Mouse (Mus musculus) large intestine, adult 2 months (tissue): Measurements from ENCODE around the gene Cfap54. TPM values are rescaled to one million over a fixed set of nuclear protein-coding genes. Genes with fewer than 3 reads are reported as not detected.
A peak's percentile ranks its signal among the peaks of the same experiment; 100 is the strongest.

Experiments
- DNase-seq: peaks from one replicate; pipeline ENCODE4 v3.0.0-alpha.2; 2012; ENCODE audit warnings: low read depth, low spot score
- WGBS: fragments of 180-500 bp; shearing (Covaris S2); methylation state at CpG from one replicate; pipeline ENCODE4 v1.1.7; 2018; 5-methylcytosine and 5-hydroxymethylcytosine counted together
- polyA plus RNA-seq: library from polyadenylated mRNA; depleted of rRNA; stranded (reverse); fragments of >200 nt; gene quantifications from 2 replicates; pipeline ENCODE4 v1.2.3, GENCODE M21; 2012

The Cfap54 gene
- polyA plus RNA-seq, 1 experiment = 0.10 TPM

- WGBS = 50% methylated on average over 5 of the region's 5 CpGs
- no peak for DNase-seq
Measured at GRCm38 (mm10) chr10:93102321-93102720, 20.9 kb upstream of the Cfap54 start.

DNA sequence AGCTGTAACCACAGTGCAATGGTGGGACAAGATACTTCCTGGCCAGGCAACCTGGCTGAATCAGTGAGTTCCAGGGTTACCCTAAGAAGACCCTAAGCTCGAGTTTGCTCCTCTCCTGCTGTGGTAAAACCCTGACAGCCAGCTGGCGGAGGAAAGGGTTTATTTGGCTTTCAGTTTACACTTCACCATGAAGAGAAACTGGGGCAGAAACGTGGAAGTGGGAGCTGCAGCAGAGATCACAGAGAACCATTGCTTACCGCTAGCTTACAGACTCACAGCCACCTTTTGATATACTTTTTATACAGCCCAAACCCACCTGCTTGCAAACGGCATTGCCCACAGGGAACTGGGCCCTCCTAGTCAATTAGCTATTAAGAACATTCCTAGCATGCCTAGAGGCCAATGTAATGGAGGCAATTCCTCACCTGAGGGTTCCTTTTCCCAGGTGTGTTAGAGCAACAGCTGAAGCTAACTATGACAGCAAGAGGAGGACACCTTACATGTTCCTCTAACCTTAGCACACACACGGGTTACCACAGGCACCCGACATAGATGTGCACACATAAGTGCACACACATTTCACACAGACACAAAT is 16.9 kb upstream of the Cfap54 start:
- WGBS = 50% methylated on average over 7 of the region's 7 CpGs
- DNase-seq = no peak

GRCm38 (mm10) chr10:93097439-93097838 is 16.0 kb upstream of the Cfap54 start:
- DNase-seq = no peak
- WGBS = 92% methylated on average over 7 of the region's 7 CpGs

DNA sequence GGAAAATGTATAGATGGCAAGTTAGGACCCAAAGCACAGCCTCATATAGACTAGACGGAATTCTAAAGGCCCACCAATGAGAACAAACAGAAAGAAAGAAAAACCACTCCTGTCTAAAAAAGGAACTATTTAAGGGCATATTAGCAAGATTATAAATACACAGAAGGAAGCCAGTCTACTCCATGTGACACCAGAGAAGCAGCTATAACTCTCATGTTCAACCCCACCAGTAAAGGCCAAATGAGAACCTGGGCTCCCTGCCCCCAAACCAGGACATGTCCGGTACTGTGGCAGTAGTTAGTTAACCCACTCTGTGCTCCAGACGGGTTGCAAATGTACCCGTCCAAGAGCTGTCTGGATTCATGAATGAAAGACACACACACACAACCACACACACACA is 14.4 kb upstream of the Cfap54 start:
- DNase-seq = no peak
- 68% methylated on average over 4 of the region's 4 CpGs for WGBS

DNA sequence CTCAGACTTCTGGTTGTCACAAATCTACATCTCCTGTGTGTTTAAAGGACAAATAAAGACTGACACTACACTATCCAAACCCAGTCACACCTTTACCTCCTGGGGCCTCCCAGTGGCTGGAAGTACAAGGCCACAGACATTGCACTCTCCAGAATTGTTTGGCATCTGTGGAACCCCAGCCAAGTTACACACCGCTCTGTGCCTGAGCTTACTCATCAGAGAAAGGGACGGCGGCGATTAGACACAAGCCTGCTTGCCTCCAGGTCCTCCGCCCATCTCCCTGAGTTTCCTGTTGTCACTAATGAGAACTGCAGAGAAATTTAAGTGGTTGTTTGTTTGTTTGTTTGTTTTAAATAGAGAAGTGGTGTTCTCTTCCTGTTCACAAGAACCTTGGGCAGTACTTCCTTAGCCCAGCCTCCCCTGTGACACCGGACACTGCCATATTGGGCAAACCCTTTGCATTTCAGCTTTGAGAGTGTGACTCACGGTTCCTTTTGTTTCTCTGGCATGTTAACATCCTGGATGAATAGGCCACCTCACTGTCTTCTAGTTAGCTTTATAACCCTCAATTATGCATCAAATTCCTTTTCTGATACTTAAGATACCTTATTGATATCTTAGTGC is 13.7 kb upstream of the Cfap54 start:
- DNase-seq = no peak
- WGBS = 53% methylated on average over 7 of the region's 7 CpGs

- no peak for DNase-seq
- WGBS = 85% methylated on average over 2 of the region's 2 CpGs
Measured at GRCm38 (mm10) chr10:93091928-93092327, 10.5 kb upstream of the Cfap54 start.

DNA sequence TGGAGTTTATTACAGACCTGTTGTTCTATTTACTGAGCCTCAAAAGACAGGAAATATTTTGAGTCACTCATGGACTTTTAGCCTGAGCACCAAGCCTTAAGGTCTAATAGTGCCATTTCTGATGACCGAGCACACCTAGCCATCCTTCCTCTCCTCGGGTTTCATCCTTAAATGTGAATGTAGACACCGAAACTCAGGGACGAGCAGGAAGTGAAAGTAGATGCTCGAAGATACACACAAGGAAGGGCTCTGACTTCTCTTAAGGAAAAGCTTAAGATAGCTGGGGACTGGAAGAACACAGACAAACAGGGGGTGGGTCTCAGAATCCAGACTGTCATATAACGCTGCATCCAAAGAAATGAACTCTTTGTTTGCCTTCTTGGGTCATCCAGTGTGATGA is 8.8 kb upstream of the Cfap54 start:
- DNase-seq = no peak
- 50% methylated on average over 6 of the region's 6 CpGs for WGBS

DNA sequence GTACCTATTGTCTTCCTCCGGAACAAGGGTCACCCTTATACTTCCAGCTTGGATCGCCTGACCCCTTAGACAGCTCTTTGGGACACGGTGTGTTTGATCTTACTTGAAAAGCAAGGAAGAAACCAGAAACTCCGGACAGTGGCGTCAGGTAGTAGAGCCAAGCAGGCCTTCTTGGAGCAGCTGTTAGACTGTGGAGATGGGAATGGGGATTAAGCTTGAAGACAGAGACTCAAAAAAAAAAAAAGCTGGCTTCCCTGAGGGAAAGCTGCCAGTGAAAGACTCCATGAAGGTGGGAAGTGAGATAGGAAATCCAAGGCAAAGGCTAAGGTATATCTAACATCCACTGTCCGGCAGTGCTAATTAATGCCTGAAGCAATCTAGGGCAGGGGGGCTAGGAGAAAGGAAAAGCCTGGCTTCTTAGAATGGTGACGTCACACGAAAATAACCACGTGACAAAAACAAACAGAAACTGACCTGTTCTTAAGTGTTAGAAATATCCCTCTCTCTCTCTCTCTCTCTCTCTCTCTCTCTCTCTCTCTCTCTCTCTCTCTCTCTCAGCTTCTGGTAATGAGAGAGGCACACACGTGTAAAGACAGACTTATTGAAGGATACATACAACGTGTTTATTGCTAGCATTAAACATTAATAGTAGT is 7.1 kb upstream of the Cfap54 start:
- DNase-seq = no peak
- WGBS = 61% methylated on average over 11 of the region's 11 CpGs

- 65% methylated on average over 7 of the region's 7 CpGs for WGBS
- no peak for DNase-seq
Measured at GRCm38 (mm10) chr10:93087504-93087903, 6.1 kb upstream of the Cfap54 start.

DNA sequence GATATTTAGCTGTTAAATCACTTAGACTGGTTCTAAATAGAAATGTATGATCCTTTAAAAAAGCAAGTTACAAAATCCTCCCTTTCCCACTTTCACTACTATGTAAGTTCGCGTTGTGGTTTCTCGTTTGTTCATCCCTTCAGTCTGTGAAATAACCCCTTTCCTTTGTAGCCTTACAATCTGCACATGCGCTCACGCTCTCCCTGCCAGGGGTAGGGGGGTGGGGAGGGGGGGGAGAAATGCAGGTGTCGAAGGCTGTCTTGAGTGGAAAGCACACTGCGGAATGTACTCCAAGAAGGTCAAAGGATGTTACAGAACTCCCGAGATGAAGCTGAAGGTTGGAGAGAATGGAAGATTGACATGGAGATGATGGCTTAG is 2.5 kb upstream of the Cfap54 start:
- WGBS = 74% methylated on average over 8 of the region's 8 CpGs
- DNase-seq = no peak

DNA sequence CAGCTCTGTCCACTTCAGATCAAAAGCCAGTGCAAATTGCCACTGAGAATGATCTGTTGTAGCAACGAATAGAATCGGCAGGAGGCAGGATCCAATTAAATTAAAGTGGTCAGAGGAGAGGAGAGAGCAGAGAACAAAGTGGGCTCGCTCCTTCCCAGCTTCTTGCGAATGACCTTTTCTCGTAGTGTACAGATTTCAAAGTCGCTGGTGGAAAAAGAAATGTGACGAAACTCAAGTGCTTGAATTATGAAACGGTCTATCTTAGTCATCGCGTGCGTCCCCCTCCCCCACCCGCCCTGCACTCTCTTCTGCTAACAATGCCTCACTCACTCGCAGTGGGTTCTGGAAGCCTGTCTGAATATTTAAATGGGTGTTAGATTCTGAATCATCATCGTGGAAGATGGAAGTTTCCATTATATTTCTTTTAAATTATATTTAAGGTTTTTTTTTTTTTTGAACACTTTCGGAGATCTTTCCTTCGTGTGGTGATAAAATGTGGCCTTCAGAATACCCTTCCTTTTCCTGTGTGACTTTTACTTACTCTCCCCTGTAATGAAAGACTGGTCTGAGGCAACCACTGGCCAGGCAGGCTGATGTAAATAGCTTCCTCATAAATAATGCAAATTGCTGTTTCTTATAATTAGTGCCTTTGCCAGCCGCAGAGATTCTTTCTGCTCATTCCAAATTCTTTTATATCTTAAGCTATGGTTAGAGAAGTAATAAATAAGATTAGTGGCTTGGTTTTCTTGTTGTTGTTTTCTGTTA is 2.0 kb upstream of the Cfap54 start:
- DNase-seq = no peak
- WGBS = 15% methylated on average over 17 of the region's 17 CpGs

DNA sequence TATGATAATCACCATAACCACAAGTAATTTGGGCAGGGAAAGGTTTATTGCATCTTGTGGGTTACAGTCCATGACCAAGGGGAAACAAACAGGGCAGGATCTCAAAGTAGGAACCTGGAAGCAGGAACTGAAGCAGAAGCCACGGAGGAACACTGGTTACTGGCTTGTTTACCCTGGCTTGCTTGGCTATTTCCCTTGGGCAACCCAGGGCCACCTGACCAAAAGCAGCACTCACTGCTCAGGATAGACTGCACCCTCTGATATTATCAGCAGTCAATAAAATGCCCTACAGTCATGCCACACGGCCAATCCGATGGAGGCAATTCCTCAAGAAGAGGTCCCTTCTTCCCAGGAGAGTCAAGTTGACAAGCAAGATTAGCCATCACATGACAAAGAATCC is 1.9 kb downstream of the Cfap54 start:
- 73% methylated on average over 3 of the region's 3 CpGs for WGBS
- no peak for DNase-seq

DNA sequence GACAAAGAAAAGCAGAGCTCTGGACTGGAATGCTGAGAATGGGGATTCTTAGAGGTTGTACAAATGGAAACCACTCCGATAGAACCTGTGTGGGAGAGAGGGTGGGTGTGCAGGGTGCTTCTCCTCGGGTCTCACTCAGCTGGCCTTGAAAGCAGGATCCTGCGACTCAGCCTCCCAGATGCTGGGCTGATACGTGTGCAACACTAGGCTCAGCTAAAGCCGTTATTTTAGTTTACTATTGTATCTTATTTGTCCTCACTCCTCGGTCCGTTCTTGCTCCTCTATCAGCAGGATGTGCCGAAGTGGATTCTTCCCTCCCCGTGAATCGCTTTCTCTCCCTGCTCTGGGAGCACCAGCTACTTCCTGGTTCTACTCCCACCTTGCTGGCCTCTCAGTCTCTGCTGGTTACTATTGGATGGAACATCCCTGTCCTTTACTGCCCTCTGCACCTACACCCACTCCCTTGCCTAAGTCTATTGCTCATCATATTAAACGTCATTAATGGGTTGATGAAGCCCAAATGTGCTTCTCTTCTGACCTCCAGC is 3.4 kb downstream of the Cfap54 start:
- DNase-seq = no peak
- WGBS = 65% methylated on average over 11 of the region's 11 CpGs

- WGBS = 82% methylated on average over 9 of the region's 9 CpGs
Measured at GRCm38 (mm10) chr10:93076376-93076775, 5.0 kb downstream of the Cfap54 start.

GRCm38 (mm10) chr10:93075856-93076255 is 5.6 kb downstream of the Cfap54 start:
- no peak for DNase-seq
- WGBS = 75% methylated on average over 8 of the region's 8 CpGs

More at GRCm38 (mm10) chr10:93076376-93076775, 5.0 kb downstream of the Cfap54 start:
- no peak for DNase-seq

- WGBS = 56% methylated on average over 2 of the region's 2 CpGs
- no peak for DNase-seq
Measured at GRCm38 (mm10) chr10:93072769-93073168, 8.6 kb downstream of the Cfap54 start.

- DNase-seq = no peak
- whole genome bisulfite sequencing = 63% methylated on average over 3 of the region's 3 CpGs
Measured at GRCm38 (mm10) chr10:93071753-93072152, 9.7 kb downstream of the Cfap54 start.

- DNase-seq = peak; percentile 10
- 71% methylated on average over 9 of the region's 9 CpGs for WGBS
Measured at GRCm38 (mm10) chr10:93070121-93070898, 11.1 kb downstream of the Cfap54 start.

GRCm38 (mm10) chr10:93069721-93070120 is 11.7 kb downstream of the Cfap54 start:
- no peak for DNase-seq
- 66% methylated on average over 6 of the region's 6 CpGs for WGBS
